Mouse (Mus musculus): Measurements from ENCODE around the gene P2rx2.

Gene P2rx2

DNA sequence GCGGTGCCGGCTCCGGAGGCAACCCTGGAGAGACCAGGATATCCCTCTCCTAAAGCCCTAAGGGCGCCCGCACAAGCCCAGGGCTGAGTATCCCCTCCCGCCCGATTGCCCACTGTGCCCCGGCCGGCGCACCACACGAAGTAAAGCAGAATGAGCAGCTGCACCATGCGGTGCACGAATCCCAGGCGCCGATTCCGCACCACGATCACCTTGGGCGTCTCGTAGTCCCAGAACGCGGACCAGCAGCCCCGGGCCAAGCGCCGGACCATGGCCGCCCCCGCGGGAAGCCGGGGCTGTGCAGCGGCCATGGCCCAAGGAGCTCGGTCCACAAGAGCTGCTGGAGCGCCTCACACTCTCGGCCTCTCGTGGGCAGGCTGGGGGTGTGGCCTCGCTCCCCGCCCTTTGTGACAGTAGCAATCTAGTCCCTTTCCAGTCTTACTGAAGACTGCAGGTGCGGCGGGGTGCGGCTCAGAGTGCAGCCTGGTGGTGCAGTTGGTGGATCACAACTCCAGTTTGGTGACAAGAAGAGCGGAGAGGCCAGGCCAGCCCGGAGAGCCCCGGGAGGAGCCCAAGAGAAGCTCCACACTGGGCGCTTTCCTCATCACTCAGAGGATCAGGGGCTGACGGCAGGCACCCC lies at the start of gene P2rx2:
P2rx2 (minus strand) TSS at position 565 of the 637 bp plus-strand sequence.
- 1% methylated on average over 43 of the region's 43 CpGs for WGBS

DNA sequence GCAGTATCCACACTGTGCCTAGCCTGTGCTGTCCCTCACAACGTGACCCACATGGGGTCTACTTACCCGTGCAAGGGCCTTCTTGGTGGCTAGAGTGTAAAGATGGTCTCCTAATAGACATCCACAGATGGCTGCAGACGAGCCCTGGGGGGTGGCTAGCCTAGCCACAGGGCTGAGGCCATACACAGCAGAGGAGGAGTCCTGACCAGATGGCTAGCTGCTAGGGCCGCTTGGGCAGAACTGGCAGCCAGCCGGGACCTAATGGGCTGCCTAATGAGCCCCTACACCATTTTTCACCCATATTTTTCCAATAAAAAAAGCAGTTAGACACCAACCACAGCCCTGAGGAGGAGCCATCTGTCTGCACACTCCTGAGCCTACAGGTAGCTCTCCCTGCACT lies 49.7 kb upstream of the P2rx2 start:
- 81% methylated on average over 5 of the region's 5 CpGs for WGBS

DNA sequence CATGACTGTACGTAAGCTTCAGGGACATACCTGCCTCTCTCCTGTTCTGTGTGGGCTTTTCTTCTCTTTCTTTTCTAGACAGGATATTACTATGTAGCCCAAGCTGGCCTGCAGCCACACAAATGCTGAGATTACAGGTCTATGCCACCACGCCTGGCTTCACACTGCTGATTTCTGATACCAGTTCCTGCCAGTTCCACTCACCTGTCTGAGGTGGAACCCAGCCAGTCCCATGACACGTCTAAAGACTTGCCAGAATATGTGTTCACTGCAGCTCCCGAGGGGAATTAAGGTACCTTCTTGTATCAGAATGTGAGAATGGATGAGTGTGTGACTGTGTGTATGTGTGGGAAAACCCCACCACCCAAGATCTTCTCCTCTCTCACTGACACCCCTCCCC lies 47.6 kb upstream of the P2rx2 start:
- WGBS: 67% methylated on average over 4 of the region's 4 CpGs

DNA sequence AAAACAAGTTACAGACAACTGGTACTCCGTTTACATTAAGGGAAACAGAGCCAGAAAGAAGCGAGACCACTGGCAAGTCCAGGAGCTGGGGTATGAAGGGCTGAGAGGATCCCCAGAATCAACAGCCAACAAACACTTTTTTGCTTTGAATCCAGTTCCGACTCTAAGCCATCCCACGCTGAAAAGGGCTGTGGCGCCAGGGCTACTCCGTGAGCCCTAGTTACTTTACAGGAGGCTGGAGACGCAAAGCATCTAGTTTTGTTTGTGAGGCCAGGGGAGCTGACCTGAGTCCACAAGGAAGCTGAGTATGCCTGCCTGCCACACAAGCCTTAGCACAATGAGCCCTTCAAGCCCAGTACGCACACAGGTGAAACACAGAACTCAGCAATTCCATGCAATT lies 44.3 kb upstream of the P2rx2 start:
- WGBS: 30% methylated on average over 8 of the region's 8 CpGs

DNA sequence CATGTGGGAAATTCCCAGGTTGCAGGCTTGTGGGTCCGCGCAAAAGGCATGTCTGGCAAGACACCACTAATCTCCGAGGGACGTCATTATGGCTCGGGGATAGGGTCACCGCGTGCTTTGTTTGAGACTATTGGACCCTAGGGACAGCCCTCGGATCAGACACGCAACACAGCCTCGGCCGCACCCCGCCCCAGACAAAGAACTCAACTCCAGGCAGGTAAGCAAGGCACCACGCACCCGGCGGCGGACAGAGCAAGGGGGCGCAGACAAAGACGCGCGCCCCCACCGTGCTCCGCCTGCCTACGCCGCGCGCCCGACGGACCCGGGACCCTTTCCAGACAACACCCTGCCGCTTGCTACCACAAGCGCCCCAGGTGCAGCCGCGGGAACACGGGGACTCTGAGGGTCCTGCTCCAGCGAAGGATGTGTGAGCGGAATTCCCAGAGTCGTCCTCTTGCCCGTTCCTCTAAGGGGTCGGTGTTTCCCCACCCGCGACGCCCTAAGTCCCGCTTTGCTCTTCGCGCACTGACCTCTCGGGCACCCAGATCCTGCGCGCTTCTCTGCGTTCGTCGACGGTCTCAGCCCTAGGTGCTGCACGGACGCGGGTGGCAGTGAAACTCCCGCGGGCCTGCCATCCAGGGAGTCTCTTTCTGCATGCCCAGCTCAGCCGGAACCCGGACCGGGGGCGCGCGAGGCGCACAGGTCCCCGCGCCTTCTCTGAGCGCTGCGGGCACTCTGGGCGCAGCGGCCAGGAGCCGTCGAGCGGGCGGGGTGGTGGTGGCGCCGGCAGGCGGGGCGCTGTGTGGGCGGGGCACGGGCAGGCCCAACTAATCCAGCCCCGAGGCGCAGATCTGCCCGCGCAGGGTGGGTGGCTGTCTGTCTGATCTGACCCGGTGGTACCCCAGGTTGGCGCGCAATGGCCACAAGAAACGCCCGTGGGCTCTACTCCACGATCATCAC lies 43.6 kb upstream of the P2rx2 start:
- 11% methylated on average over 90 of the region's 90 CpGs for WGBS

DNA sequence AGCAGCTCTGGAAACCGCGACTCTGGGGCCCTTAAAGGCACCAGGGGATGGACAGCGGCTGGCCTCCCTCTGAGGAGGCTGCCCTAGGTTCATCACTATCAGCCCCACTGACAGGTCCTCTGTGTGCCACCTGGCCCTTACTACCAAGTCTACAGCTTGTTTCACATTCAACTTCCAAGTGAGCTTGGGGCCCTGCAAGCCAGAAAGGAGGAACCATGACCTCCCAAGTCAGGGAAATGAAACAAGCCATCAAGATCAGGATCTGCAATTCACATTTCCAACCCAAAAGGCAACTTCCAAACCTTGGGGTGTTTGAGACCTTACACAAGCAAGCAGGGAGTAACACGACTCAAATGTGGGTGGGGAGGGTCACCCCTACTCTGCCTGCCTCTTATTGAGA lies 42.3 kb upstream of the P2rx2 start:
- 74% methylated on average over 4 of the region's 4 CpGs for WGBS

DNA sequence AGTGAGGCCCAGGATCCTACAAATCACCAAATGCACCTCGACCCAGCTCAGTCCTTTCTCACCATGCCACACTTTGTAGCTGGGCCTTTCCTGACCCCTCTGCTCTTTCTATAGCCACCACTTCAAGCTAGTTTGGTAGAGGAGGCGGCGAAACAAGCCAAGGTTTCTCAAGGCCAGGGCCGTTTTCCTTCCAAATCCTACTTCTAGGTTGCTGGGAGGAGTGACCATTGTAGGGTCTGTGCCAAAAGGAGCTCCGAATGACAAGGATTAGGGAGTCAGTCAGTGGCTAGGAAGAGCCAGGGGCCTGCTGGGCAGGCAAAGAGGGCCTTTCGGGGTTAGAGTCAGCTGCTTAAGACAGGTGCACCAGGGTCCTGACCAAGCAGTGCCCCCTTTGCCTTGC lies 41.5 kb upstream of the P2rx2 start:
- 76% methylated on average over 6 of the region's 6 CpGs for WGBS

DNA sequence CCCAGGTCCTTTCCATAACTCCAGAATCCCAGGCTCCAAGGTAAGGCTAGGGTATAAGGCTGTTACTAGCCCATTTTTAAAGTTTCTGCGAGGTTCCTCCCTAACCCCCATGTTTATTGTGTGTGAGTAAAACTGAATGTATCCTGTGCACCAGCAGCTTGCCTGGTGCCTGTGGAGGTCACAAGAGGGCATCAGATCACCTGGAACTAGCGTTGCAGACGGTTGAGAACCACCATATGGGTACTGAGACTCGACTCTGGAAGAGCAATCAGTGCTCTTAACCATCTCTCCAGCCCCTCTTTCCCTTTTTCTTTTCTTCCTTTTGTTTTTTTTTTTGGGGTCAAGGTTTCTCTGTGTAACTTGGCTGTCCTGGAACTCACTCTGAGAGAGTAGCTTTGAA lies 36.8 kb upstream of the P2rx2 start:
- WGBS: 94% methylated on average over 4 of the region's 4 CpGs

DNA sequence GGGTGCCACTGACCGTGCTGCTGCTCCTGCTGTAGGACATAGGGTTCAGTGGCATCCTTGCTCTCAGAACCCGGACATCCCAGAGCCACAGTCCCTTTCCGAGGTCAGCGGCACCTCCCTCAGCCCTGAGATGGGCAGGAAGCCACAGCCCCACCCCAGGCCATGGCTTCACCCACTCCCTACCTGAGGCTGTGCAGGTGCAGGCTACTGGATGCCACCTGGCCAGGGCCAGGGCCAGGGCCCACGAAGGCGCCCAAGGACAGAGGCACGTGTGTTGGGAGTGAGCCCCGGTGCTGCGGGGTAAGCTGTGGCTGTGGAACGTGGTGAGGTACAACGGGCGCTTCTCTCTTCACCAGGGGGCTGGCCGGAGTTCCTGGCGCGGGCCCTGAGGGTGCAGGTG lies 36.1 kb upstream of the P2rx2 start:
- 92% methylated on average over 15 of the region's 15 CpGs for WGBS

DNA sequence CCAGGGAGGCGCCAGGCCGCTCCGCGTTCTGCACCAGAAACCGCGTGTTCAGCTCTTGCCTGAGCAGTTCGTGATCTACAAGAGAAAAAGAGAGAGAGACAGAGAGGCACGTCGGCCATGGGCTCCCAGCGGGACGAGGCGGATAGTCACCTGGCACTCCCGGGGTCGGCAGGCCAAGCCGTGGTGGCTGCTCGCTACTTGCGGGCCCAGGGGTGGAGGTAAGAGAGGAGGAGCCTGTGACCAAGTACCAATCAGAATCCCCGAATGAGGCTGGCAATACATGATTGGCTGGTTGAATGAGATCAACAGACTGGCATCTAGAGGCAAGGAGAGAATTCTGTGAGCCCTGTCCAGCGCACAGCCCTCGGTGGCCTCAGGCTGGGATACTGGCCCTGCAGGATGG lies 35.2 kb upstream of the P2rx2 start:
- 63% methylated on average over 20 of the region's 20 CpGs for WGBS

DNA sequence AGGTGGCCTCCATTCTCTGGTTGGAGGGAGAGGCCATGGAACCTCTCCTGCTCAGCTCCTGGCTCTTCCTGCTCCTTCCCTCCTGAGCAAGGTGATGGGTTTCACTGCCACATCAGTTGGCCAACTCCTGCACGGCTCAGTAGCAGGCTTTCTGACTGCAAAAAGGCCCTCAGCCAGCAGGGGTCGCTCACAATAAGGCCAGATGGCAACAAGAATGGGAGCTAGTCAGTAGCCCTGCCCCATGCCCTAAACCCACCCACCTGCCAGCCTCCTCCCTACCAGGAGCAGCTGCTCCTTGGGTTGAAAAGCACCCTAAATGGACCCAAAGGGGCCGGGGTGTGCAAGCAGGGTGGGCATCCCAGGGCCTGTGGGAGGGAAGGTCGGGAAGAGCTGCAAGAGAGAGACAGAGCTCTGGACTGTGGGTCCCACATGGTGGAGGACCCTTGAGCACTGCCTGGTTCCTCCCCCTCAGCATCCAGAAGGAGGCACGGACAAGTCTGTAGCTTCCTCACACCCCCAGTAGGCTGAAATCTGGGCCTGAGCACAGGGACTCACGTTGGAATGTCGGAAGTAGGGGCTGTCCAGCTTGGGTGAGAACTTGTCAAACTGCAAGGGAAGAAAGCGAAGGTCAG lies 33.9 kb upstream of the P2rx2 start:
- 43% methylated on average over 8 of the region's 8 CpGs for WGBS

DNA sequence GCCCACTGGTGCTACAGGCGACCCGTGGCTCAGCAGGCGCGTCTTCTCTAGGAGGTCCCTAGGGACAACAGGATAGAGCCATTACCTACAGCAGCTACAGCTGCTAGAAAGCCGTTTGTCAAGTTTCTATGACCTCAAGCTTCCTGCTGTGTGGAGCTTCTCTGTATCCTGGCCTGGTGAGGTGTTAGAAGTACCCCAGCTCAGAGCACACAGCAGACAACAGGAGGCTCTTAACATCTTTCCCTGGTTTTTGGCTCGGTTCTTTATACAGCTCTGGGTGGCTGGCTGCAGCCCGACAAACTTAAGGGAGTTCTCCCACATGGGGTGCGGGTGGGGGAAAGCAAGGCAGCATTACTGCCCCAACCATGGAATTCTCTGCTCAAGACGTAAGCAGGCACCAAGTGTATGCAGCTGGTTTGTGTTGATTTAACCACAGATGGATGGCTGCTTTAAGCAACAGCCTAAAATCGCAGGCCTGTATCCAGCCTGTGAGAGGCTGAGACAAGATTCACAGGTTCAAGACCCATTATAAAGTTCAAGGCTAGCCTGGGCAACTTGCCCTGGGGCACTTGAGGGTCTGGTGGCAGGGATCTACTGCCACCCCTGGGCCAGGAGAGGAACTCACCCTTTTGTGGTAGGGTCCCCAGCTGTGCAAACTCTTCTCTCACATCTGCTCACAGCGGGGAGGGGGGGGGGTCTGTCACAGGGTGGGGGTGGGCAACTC lies 21.0 kb upstream of the P2rx2 start:
- WGBS: 59% methylated on average over 11 of the region's 11 CpGs

DNA sequence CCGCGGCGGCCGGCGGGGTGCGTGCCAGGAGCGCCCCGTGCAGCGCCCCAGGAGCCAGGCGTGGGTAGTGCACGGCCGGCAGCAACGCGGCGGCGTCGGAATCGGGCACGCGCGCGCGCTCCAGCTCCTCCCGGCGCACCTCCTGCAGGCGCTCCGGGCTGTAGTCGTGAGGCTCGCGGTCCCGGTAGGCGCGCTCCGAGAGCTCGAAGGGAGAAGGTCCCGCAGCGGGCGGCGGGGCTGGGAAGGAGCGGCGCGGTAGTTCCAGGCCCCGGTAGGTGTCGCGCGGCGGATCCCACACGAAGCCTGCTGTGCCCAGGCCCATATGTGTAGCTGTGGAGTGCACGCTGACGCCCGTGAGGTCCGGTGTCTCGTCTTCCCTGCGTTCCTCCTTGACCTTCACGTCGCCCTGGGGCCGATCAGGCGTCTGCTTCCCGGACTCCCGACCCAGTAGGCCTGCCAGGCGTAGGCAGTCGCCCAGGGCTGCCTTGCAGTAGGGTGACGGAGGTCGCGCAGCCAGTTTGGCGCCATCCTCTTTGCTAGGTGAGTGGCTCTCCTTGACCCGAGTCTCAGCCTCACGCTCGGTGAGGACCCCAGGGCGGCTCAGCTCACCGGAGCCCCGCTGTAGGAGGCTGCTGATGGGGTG lies 20.3 kb upstream of the P2rx2 start:
- 14% methylated on average over 72 of the region's 72 CpGs for WGBS

DNA sequence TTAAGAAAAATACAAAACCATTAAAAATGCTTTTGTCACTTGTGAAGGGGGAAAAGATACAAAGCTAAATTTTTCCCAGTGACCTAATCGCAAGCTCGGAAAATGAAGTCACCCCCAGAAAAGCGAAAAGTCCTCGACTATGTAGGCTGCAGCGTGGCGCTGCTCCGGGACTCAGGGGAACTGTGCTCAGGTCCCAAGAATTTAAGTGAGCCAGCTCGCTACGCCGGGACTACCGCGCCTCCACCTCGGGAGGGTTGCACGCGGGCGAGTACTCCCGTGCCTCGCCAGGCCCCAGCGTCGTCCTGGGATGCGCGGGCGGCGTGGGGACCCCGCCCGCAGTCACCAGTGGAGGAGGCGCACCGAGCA lies 19.8 kb upstream of the P2rx2 start:
- WGBS: 17% methylated on average over 28 of the region's 28 CpGs

DNA sequence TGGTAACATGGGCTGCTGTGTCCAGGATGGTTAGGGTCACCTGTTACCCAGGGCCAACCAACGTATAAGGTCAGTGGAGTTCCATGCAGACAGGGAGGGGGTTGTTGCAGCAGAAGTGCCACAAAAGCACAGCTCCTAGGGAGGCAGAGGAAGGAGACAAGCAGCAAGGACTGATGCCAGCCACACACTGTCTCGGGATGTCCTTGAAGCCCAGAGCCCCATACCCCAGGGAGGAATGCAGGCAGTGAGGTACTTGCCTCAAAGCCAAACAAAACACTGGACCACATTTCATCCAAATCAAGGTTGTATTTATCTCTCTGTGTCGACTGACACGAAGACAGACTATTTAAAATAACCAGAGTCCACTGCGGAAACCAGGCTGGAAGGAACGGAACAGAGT lies 18.5 kb upstream of the P2rx2 start:
- 85% methylated on average over 6 of the region's 6 CpGs for WGBS

DNA sequence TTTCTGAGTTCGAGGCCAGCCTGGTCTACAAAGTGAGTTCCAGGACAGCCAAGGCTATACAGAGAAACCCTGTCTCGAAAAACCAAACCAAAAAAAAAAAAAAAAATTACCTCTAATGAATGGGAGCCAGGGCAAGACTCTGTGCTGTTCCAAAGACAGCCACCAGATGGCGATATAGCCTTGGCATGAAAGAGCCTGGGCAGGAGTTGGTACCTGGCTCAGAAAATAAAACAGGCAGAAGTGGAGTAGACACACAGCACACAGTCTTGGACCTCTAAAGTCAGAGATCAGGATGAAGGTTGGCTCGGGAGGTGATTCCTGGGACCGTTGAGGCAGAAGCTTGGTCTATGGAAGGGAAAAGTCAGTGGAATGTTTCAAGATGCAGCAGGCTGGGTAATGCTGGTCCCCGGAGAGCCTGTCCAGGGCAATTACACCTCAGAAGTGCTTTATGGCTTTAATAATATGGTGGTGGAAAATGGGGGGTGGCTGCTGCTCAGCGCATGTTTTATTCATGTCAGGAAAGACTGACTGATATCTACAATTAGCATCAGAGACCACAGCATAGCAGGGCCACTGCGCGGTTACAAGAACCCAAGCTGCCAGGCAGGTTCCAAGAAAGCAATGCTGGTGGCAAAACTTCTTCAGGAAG lies 14.6 kb upstream of the P2rx2 start:
- 44% methylated on average over 9 of the region's 9 CpGs for WGBS

DNA sequence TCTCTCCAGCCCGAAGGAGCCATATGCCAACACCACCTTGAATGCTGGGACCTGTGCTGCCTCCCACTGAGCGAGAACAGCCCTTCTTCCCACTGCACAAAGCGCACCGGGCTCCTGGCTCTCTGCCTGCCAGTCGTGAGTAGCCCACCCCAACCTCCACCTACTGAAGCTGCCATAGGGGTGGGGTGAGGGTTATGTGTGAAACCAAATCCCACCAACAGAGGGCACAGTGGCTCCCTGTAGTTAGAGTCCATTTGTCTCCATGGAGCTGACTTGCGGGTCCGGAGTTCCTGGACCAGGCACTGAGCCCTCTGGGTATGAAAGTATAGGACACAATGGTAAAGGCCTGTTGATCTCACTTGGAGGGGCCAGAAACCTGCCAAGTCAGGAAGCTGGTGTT lies 11.7 kb upstream of the P2rx2 start:
- 19% methylated on average over 7 of the region's 7 CpGs for whole genome bisulfite sequencing

DNA sequence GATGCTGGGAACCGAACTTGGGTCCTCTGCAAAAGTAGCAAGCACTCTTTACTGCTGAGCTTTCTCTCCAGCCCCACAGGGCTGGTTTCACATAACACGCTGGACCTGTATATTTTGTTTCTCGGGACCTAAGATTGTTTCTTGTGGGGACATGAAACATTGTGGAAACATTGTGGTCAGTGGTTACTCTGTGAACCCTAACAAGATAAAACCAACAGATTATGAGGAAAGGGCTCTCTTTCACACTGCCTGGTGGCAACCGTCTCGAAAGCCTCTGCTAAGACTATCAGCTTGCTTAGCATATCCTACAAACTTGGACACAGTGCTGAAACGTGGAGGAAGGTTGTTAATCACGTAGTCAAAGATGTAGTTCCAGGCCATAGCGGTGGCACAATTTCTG lies 4.0 kb upstream of the P2rx2 start:
- WGBS: 92% methylated on average over 8 of the region's 8 CpGs

DNA sequence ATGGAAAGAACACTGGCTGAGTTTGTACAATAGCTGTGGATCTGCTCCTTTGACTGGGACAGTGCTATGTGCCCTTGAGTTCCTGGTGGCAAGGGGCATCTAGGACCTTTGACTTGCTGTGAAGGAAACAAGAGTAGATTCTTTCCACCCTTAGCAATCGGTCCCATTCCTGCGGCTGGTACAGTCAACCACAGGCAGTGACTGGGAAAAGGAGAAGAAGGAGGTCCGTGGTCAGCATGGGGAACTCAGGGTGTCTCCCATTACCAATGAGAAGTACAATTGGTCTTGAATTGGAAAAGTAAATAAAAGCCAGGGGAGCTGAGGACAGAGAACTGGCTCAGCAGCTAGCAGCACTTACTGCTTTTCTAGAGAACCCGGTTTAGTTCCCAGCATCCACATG lies 2.5 kb upstream of the P2rx2 start:
- WGBS: 81% methylated on average over 4 of the region's 4 CpGs

DNA sequence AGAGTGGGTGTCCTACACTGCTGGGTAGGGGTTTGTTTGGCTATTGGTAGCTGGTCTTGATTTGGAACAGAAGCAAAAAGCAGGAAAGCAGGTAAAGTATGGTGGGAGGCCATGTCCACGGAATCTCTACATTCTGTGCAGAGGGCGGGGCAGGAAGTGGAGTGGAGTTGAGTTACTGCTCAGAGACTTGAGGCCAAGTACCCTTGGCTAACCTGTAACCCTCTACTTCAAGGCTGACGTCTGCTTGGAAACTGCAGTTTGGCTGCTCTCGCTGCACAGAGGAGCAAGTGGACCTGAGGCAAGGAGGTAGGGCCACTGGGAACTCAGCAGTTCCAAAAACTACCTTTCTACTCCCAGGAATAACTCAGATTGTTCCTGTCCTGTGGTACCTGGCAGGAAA lies 1.5 kb upstream of the P2rx2 start, which contains the start of gene Lrcol1:
Lrcol1 (plus strand) TSS at position 207 of the 400 bp plus-strand sequence.
- 89% methylated on average over 4 of the region's 4 CpGs for WGBS

DNA sequence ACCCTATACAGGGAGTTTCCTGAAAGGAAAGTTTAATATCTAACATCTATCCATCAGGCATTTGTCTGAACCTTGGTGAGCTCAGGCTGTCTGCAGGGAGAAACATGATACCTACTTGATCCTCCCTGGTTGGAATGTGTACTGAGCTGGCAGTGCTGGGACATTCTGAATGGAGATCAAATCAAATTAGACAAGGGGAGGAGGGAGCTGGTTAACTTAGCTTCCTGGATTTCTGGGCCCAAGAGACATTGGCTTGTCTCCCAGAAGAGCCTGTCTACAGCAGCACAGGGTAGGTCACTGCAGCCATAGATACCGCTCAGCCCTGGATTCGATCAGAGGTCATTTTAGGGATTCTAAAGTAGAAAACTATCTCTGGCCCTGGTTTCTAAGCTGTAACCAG lies 4.2 kb downstream of the P2rx2 start:
- 79% methylated on average over 2 of the region's 2 CpGs for WGBS

Data from cerebral cortex, adult 2 months (tissue).